Mouse (Mus musculus): ENCODE measurements at regions not wholly inside any gene's neighbourhood (a gene's known extent, or its start where the extent isn't known, plus 50 kb on each side); places are given as distances from the start of the nearest gene placed in this dataset.

- TF ChIP-seq CTCF (conservative IDR thresholded peaks at IDR 0.05; ENCODE audit: insufficient read depth, insufficient read length, low read depth, low read length) (no peak), POLR2A (IDR thresholded peaks at IDR 0.05; ENCODE audit: low read depth, low read length) (no peak)
These were observed 387.7 kb upstream of the Gm10131 start for GRCm38 (mm10) chr8:34499196-34499595.
